Mouse (Mus musculus) embryo, embryonic 9.5 days (tissue): ENCODE results near the gene Mmadhc.
A peak's percentile ranks its signal among the peaks of the same experiment; 100 is the strongest.

Source experiments
- DNase-seq: peaks from one replicate; pipeline ENCODE4 v3.0.0-alpha.2; 2017; ENCODE audit errors: extremely low spot score

The Mmadhc gene

DNA sequence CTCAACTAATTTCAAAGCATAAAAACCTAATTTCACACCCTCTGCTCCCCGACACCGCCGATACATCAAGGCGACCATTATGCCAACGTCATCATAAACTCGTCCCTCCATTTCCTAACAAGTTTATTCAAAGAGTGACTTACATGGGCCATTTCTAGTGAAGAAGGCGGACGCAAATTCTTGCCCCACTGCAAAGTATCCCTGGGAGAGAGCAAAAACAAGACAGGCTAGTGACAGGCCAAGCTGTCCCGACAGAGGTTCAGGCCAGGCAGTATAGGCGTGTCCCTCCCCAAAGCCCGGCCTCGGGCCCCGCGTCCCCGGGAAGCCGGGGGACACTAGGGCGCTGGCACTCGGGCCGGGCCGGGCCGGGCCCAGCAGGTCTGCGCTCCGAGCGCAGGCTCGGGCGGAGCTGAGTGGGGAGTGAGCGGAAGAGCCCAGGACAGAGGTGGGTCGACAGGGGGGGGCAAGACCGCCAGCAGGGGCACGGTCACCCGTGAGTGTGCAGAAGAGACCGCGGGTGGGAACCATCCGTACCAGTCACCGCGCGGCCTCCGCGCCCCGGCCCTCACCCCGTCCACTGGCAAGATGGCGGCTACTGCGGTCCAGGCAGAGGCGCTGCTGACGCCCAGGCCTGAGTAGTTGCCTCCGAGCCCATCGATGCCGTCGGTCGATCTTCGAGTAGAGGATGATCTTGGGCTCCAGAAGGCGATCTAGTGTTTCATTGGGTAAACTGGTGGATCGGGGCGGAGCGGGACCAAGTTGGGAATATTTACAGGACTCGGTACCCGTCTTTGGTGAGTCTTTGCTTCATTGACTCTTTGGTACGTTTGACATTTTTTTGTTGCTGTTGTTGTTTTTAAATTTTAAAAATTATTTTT lies at the start of gene Mmadhc:
Mmadhc (minus strand) TSS at position 693 of the 878 bp plus-strand sequence.
- peak; percentile 91 for DNase-seq

DNA sequence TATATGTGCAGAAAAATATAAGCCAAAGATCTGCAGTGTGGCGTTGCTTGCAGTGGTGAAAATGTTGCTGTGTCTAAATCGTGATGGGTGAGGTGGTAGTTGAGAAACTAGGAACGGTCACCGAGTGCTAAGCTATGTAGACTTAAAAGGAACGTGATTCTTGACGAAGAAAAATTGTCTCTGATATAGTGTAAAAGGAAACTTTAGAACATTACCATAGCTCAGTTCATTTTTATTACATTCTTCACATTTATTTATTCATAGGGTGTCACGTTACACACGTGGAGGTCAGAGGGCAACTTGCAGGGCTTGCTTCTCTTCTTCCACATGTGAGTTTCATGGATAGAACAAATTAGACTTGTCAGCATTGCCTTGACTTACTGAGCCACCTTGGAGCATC lies 47.0 kb upstream of the Mmadhc start:
- no peak for DNase-seq

- no peak for DNase-seq
Observed at GRCm38 (mm10) chr2:50339061-50339460, 42.5 kb upstream of the Mmadhc start.

- no peak for DNase-seq
Observed at GRCm38 (mm10) chr2:50337596-50337995, 41.0 kb upstream of the Mmadhc start.

DNA sequence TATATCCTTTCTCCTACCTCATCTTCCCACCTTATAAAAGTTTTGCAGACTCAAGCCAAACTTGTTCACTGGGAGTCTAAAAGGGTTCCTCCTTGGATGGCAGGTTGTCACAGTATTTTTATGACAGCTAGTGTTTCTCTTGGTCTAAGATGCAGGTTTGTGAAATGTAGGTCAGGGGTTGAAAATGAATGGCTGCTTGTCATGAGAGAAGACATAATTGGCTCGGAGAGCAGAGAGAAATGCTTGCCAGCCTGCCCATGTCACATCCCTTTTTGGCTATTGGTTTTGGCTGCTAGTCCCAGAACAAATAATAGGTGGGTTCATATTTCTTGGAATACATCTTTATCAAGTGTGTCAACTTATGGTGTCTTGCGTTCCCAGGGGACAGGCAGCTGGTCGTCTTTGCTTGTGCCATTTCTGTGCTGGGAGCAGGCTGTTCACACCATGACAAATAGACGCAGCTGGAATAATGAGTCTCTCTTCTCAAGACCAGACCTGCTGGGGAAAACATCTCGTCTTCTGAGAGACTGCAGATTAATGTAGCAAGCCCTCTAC lies 35.2 kb upstream of the Mmadhc start:
- DNase-seq: no peak

- no peak for DNase-seq
Observed at GRCm38 (mm10) chr2:50328181-50328580, 31.6 kb upstream of the Mmadhc start.

- no peak for DNase-seq
Observed at GRCm38 (mm10) chr2:50324799-50325198, 28.2 kb upstream of the Mmadhc start.

- peak; percentile 63 for DNase-seq
Observed at GRCm38 (mm10) chr2:50306663-50307320, 10.2 kb upstream of the Mmadhc start.

DNA sequence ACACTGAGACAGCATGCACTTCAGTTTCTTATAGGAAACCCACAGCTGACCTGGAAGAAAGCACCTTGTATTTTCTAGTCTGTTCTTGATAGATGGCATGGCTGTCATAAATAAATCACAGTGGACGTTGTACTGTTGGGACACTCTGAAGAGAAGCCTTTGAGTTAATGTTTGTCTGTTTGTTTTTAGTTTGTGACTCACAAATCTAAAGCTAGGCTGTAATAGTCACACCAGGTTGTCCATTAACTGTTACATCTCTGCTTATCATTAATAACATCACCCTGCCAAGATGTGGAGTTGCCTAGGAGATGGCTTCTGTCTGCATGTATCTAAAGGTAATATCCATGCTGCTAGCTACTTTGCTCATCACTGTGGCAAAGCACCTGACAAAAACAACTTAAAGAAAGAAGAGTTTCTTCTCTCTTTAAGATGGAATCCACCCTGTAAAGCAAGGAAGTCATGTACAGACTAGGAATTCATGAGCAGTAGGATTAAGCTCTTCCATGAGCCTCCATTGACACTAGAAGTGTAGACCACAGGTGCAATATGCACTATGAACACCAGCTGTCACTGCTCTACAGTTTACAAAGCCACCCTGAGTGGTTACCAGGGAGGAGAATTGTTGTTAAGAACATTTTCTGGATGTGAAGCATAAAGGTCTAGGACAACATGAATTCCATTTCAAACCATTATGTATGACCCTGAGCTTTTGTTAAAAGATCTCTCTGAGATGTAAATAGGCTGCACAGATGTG lies 8.4 kb upstream of the Mmadhc start:
- DNase-seq: no peak

- DNase-seq: peak; percentile 28
Observed at GRCm38 (mm10) chr2:50296987-50297350, 368 bp upstream of the Mmadhc start.

GRCm38 (mm10) chr2:50295562-50295961 lies 1.0 kb downstream of the Mmadhc start:
- no peak for DNase-seq

- no peak for DNase-seq
Observed at GRCm38 (mm10) chr2:50294084-50294483, 2.5 kb downstream of the Mmadhc start.

DNA sequence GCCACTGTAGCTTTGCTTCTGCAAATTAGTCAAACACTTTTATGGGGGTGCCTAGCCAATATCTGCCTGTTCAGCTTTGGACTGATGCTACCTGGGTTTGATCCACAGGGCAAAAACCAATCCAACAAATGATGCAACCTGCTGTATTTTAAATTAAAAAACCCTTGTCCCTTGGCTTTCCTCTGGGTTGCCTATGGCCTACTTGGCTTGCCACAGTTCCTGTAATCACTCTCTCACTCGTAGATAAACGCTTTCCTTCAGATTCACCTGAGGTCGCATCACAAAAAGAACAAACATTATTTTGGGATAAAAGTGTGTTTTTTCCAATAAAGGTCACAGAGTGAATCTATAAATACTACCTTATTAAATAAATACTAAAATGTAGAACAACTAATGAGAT lies 3.0 kb downstream of the Mmadhc start:
- DNase-seq: no peak

DNA sequence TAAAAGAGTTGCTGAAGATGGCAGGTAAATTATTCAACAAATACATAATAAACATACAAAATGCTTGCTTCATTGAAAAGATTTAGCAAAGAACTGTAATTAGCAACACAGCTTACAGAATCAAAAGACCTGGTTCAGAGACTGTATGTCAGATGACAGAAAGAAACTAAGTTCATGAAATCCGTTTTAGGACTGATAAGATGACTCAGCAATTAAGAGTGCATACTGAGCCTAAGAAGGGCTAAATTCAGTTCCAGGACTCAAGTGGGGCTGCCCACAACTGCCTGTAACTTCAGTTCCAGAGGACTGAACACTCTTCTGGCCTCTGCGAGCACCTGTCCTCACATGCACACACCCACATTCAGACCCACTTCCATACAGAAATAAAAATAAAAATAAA lies 4.7 kb downstream of the Mmadhc start:
- no peak for DNase-seq

DNA sequence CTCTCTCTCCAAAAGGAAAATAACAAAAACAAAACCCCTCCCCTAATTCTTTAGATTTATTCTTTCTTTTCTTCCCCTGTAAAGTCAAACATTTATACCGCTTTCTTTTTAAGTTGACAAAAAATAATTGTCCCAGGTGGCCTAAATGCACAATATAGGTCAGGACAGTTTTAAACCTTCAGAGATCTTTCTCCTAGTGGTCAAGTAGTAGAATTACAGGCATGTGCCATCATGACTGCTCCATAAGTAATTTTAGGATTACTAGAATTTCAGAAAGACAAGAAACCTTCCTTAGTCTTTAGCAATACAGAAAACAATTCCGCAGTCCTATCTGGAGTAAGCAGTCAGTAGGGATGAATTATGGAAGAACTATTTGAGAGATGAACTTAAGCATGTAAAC lies 5.8 kb downstream of the Mmadhc start:
- no peak for DNase-seq

DNA sequence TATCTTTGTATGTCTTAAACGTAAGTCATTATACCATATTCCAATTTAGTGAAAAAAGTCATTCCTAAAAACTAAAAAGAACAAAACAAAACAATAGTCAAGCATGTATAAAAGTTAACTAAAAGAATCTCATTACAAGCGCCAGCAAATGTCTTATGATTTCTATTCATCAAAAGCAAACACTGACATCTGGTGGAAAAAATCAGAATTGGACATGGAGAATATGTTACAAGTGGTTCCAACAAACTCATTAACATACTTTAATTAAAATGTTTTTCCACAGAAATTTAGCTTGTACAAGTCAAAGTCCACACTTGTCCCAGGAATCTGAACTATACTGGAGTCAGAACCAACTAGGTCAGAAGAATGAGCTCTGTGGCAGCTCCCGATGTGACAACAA lies 11.8 kb downstream of the Mmadhc start:
- no peak for DNase-seq

GRCm38 (mm10) chr2:50284040-50284439 lies 12.6 kb downstream of the Mmadhc start:
- DNase-seq: no peak

- DNase-seq: no peak
Observed at GRCm38 (mm10) chr2:50276715-50277114, 19.9 kb downstream of the Mmadhc start.

GRCm38 (mm10) chr2:50273415-50273814 lies 23.2 kb downstream of the Mmadhc start:
- no peak for DNase-seq

DNA sequence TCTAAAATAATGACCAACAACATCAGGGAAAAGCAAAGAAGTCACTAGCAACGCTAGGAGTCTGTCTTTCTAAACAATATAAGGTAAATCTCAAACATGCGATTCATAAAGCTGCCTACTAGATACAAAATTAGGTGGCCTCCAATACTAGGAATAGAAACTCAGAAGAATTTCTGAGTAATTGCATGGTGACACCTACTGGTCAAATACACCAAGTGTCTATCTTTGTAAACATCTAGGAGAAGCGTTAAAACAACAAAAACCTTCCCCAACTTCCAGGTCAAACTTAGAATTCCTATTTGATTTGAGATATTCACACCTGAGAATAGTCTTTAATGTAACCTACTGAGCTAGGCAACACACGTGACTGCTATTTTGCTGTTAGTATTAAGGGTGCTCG lies 24.4 kb downstream of the Mmadhc start:
- DNase-seq: peak; percentile 33

DNA sequence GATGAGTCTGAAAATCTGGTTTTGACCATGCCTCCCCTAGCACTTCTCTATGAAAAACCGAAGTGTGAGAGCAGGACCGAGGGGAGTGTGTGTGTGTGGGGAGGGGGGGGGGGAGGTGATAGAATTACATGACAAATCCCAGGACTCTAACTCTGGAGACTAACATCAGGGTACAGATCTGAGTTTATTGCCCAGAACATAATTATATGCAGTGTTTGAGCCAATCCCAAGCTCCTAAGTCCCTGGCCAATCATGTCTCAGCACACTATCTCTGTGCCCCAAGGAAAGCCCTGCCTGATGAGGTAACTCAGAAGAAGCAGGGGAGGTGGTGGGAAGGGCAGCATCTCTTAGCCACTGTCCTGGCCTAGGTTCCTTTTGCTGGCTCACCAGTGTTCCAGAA lies 28.1 kb downstream of the Mmadhc start:
- DNase-seq: no peak

DNA sequence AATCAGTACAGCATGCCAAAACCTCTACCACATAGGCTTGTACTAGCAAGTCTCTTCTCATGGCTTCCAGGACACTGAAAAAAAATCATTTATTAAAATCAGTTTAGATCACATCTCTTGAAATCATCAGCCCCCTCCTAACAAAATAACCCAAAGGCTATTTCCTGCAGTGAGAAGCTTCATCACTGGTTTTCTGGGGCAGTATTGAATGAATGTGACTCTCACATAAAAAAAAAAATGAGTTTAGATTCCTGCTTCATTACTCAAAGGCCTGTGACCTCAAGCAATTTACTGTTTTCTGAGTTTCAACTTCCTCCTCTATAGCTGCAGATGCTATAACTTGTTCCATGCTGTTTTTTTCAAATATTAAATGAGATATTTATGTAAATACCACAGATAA lies 29.6 kb downstream of the Mmadhc start:
- DNase-seq: no peak
